Mouse (Mus musculus) layer of hippocampus, adult 18-20 months (tissue): Measurements from ENCODE around the gene Bcas3. TPM values are rescaled to one million over a fixed set of nuclear protein-coding genes. Genes with fewer than 3 reads are reported as not detected.

Experiments
- DNase-seq, 2 experiments: peaks; one replicate each; pipeline ENCODE4 v3.0.0; 2022; ENCODE audit warnings: low spot score in 2 of 2
- total RNA-seq, 2 experiments: library from RNA; stranded (reverse); gene quantifications; 2 replicates each; pipeline ENCODE4 v1.2.3; 2021

The Bcas3 gene
- total RNA-seq, 2 experiments from 2014 or later, result 70.0 to 78.5 TPM

- no peak for DNase-seq
Measured at GRCm38 (mm10) chr11:85367823-85368222, 14.9 kb downstream of the Bcas3 start.

GRCm38 (mm10) chr11:85379091-85379490 lies 26.1 kb downstream of the Bcas3 start:
- no peak for DNase-seq

GRCm38 (mm10) chr11:85380046-85380445 lies 27.1 kb downstream of the Bcas3 start:
- DNase-seq, result no peak

GRCm38 (mm10) chr11:85382055-85382454 lies 29.1 kb downstream of the Bcas3 start:
- DNase-seq, result peak in 1 of 2 experiments; percentile 82

GRCm38 (mm10) chr11:85383975-85384821 lies 31.2 kb downstream of the Bcas3 start:
- DNase-seq, result no peak

- peak in 1 of 2 experiments; percentile 27 for DNase-seq
Measured at GRCm38 (mm10) chr11:85392179-85392863, 39.4 kb downstream of the Bcas3 start.

GRCm38 (mm10) chr11:85392864-85393220 lies 39.9 kb downstream of the Bcas3 start:
- DNase-seq, result peak in 1 of 2 experiments; percentile 17

GRCm38 (mm10) chr11:85393990-85394389 lies 41.0 kb downstream of the Bcas3 start:
- DNase-seq, result no peak

GRCm38 (mm10) chr11:85395361-85395760 lies 42.4 kb downstream of the Bcas3 start:
- DNase-seq, result no peak

- no peak for DNase-seq
Measured at GRCm38 (mm10) chr11:85406531-85406930, 53.6 kb downstream of the Bcas3 start.

GRCm38 (mm10) chr11:85407700-85408099 lies 54.7 kb downstream of the Bcas3 start:
- DNase-seq, result no peak

GRCm38 (mm10) chr11:85412319-85412718 lies 59.4 kb downstream of the Bcas3 start:
- no peak for DNase-seq

GRCm38 (mm10) chr11:85414476-85414875 lies 61.5 kb downstream of the Bcas3 start:
- DNase-seq, result no peak

- no peak for DNase-seq
Measured at GRCm38 (mm10) chr11:85427353-85427752, 74.4 kb downstream of the Bcas3 start.

GRCm38 (mm10) chr11:85428227-85428626 lies 75.3 kb downstream of the Bcas3 start:
- peak in 1 of 2 experiments; percentile 51 for DNase-seq

- no peak for DNase-seq
Measured at GRCm38 (mm10) chr11:85430743-85431448, 77.9 kb downstream of the Bcas3 start.

GRCm38 (mm10) chr11:85447375-85447774 lies 94.4 kb downstream of the Bcas3 start:
- DNase-seq, result no peak

- DNase-seq, result no peak
Measured at GRCm38 (mm10) chr11:85453598-85454304, 100.8 kb downstream of the Bcas3 start.

- no peak for DNase-seq
Measured at GRCm38 (mm10) chr11:85454305-85454682, 101.3 kb downstream of the Bcas3 start.

- DNase-seq, result peak; percentile 5 to 29
Measured at GRCm38 (mm10) chr11:85461536-85461935, 108.6 kb downstream of the Bcas3 start.

GRCm38 (mm10) chr11:85469526-85469925 lies 116.6 kb downstream of the Bcas3 start:
- peak; percentile 25 to 81 for DNase-seq
